Mouse (Mus musculus): ENCODE results near the gene Pmis2.

Gene Pmis2

DNA sequence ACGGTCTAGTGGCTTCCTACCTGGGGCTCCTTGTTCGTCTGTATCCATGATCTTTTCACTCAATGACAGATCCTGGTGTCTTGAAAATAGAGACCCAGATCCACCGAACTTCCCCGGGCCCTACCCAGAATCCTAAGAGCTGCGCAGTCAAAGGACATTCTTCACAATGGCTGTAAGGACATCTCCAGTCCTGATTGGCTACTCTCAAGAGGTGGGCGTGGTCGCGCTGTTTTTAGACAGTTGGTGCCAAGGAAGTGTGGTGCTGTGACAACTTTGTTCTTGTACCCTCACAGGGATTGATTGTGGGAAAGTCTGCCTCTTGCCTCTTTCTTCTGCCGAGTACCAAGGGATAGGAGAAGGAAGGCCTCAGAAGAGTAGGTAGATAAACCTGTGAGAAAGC is at the start of gene Pmis2:
Gene Pmis2 (minus strand): TSS at position 126 of the 400 bp plus-strand sequence.
- DNase-seq (ENCODE audit: extremely low read depth, insufficient read length, low spot score), result no peak

DNA sequence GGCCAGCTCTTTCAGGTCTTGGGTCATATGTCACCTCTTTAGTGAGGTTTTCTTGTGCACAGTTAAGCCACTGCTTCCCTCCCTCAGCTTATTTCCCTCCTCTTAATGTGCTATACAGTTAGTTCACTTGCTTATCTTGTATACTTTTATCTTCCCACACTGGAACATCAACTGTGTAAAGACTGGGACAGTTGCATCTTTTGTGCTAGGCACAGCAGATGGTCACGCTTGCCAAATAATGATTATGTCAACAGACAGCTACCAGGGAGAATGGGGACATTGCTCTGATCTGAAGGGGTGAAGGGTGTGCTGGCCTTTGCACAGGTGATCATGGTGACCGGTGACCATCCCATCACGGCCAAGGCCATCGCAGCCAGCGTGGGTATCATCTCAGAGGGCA is 48.3 kb upstream of the Pmis2 start:
- DNase-seq (ENCODE audit: extremely low read depth, insufficient read length, low spot score), result no peak

- DNase-seq (ENCODE audit: extremely low read depth, insufficient read length, low spot score), result no peak
These were observed 46.3 kb upstream of the Pmis2 start for GRCm38 (mm10) chr7:30717716-30718046.

DNA sequence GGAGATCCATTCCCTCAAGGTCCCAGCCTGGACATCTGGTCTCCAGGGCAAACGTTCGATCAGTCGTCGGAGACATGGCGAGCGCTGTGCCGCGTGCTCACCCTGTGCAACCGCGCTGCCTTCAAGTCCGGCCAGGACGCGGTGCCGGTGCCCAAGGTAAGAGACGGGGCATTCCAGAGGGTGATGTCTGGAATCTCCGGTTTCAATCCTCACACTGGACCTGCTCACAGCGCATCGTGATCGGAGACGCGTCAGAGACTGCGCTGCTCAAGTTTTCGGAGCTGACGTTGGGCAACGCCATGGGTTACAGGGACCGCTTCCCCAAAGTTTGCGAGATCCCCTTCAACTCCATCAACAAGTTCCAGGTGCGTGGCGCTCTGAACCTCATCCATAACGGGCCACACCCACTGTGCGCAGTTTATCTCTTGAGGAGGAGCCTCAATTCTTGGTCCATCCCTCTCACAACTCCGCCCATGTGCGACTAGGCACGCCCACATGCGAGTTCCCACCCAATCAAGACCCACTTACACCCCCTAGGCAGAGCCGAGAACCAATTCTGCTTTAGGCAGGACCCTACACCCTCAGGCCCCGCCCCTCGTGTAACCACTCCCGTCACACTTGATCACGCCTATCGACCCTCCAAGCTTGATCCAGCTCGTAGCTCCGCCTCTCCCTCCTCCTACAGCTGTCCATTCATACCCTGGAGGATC is 45.8 kb upstream of the Pmis2 start:
- no peak for DNase-seq (ENCODE audit: extremely low read depth, insufficient read length, low spot score)

- DNase-seq (ENCODE audit: extremely low read depth, insufficient read length, low spot score), result no peak
These were observed 40.5 kb upstream of the Pmis2 start, which contains the start of gene Atp4a for GRCm38 (mm10) chr7:30711942-30712341. Atp4a (plus strand) TSS chr7:30712209.

DNA sequence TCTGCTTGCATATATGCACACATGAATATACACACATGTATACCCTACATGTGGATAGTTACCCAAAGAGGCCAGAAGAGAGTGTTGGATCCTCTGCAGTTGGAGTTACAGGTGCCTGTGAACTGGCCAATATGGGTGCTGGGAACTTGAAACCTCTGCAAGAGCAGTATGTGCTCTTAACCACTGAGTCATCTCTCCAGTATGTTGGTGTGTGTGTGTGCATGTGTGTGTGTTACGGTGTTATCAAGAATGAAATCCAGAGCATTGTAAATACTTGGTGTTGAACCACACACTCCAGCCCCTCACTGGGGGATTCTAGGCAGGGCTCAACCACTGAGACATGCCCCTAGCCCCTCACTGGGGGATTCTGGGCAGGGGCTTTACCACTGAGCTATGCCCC is 36.0 kb upstream of the Pmis2 start:
- DNase-seq (ENCODE audit: extremely low read depth, insufficient read length, low spot score), result no peak

GRCm38 (mm10) chr7:30706214-30706882 is 34.9 kb upstream of the Pmis2 start:
- no peak for DNase-seq (ENCODE audit: extremely low read depth, insufficient read length, low spot score)

DNA sequence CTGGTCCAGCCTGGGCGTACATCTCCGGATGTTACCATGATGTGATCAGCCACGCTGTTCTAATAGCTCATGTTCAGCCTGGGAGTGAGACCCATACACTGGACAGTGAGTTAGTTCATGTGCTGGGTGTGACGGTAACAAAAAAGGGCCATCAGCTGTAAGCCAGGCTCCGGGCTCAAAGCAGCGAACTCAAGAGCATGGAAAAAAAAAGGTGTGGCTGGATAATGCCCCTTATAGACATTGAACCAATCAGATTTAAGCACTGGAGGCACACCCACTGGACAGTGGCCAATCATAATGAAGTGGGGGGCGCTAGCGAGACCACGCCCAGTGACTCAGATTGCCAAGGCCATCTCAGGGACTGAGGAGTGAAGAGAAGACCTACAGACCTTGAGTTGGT is 27.2 kb upstream of the Pmis2 start, which contains the start of gene 2200002J24Rik:
Gene 2200002J24Rik (plus strand): TSS at position 338 of the 400 bp plus-strand sequence.
- peak; percentile 27 for DNase-seq (ENCODE audit: extremely low read depth, insufficient read length, low spot score)

DNA sequence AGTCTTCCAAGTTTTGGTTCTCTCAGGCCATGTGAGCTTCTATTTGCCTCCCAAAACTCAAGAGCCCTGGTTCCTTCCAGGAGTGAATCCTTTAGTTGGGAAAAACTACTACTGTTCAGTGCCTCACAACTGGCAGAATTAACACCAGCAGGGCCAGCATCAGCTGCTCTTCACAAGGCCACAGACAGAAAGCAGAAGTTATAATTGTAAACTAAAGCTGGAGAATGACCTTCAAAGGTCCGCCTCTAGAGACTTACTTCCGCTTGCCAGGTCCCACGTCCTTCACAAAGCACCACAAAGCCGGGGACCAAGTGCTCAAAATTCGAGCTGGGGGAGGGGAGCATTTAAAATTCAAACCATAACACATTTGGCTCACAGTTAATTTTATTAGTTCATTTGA is 26.7 kb upstream of the Pmis2 start:
- no peak for DNase-seq (ENCODE audit: extremely low read depth, insufficient read length, low spot score)

- no peak for DNase-seq (ENCODE audit: extremely low read depth, insufficient read length, low spot score)
These were observed 16.9 kb upstream of the Pmis2 start for GRCm38 (mm10) chr7:30688325-30688724.

GRCm38 (mm10) chr7:30683425-30683824 is 12.0 kb upstream of the Pmis2 start:
- DNase-seq (ENCODE audit: extremely low read depth, insufficient read length, low spot score), result no peak

DNA sequence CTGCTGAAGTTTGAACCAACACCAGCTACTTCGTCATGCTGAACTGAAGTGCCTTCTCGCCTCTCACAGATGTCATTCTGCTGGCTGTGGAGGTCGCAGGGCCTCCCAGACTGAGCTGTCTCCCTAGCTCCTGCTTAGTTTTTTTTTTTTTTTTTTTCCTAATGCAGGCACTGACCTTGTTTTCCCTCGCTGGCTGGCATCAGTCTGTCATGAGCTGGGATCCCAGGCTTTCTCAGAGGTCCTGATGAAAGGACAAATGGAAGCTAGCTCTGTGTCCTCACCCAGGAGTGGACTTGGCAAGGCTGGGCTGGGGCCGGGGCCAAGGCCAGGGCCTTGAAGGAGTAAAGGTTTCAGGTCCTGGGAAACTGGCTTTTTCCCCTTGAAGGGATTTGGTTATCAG is 10.5 kb upstream of the Pmis2 start:
- DNase-seq (ENCODE audit: extremely low read depth, insufficient read length, low spot score), result no peak

GRCm38 (mm10) chr7:30678263-30678975 is 7.0 kb upstream of the Pmis2 start:
- DNase-seq (ENCODE audit: extremely low read depth, insufficient read length, low spot score), result peak; percentile 63

GRCm38 (mm10) chr7:30669229-30669628 is 2.2 kb downstream of the Pmis2 start:
- peak; percentile 29 for DNase-seq (ENCODE audit: extremely low read depth, insufficient read length, low spot score)

- no peak for DNase-seq (ENCODE audit: extremely low read depth, insufficient read length, low spot score)
These were observed 6.1 kb downstream of the Pmis2 start for GRCm38 (mm10) chr7:30665321-30665720.

- peak; percentile 80 for DNase-seq (ENCODE audit: extremely low read depth, insufficient read length, low spot score)
These were observed 6.7 kb downstream of the Pmis2 start, which contains the start of gene Haus5 for GRCm38 (mm10) chr7:30664529-30665200. Haus5 (minus strand) TSS chr7:30664994.

- peak; percentile 93 for DNase-seq (ENCODE audit: extremely low read depth, insufficient read length, low spot score)
These were observed 21.5 kb downstream of the Pmis2 start, which contains the start of gene Rbm42 for GRCm38 (mm10) chr7:30649591-30650540. Rbm42 (minus strand) TSS chr7:30650317.

- DNase-seq (ENCODE audit: extremely low read depth, insufficient read length, low spot score), result no peak
These were observed 32.3 kb downstream of the Pmis2 start for GRCm38 (mm10) chr7:30639083-30639482.

GRCm38 (mm10) chr7:30636395-30636794 is 35.0 kb downstream of the Pmis2 start:
- no peak for DNase-seq (ENCODE audit: extremely low read depth, insufficient read length, low spot score)

DNA sequence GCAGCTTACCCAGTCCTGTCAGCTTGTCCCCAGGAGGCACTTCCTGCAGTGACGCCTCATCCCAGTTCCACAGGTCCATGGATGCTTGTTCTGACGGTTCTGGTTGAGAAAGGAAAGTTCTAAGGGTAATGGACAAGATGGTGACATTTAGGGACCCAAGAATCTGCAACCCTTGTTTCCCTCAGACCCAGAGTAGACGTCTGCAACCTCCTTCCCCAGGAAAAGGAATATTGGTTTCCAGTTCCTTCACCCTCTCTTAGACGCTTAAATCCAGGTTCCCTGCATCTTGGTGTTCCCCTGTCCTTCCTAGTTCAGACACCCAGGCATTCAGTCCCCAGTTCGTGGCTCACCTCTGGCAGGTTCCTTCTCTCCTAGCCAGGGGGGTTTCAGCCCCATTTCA is 35.7 kb downstream of the Pmis2 start, which contains the start of gene Etv2:
Gene Etv2 (minus strand): TSS at position 101 of the 400 bp plus-strand sequence.
- no peak for DNase-seq (ENCODE audit: extremely low read depth, insufficient read length, low spot score)

Measured in 3134 (cell line).